Mouse (Mus musculus): ENCODE results near the gene St7l. TPM values are rescaled to one million over a fixed set of nuclear protein-coding genes. Genes with fewer than 3 reads are reported as not detected.

Gene St7l
- polyA plus RNA-seq, 1 experiment: 4.8 TPM

DNA sequence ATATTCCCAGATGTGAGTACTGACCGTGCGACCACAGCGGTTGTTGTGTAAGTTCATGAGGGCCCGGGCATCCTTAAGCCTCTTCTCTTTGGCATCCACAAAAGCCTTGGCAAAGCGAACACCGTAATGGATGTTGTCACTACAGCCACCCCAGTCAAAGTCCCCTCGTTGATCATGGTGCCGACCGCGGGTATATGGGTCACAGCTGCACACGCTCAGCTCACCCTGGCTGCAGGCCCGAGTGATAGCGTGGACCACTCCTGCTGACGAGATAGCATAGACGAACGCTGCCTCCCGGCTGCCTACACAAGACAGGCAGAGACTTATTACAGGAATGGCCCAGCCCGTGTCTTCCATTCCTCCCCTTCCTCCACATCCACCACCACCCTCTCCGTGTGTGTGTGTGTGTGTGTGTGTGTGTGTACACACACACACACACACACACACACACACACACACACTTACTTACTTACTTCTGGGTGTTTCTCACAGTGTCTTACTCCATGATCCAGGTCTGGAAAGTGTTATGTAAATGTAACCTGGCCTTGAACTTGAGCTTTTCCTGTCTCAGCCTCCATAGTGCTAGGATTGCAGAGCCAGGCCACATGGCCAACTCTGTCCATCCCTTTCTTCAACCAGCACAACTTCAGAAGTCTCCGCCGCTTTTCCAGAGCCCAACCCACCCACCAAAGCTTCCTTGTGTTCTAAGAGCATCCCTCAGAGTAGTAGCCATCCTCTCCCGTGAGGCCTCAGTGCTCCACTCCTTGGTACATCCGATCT is 89.3 kb downstream of the St7l start:
- no peak for TF ChIP-seq GATA1 (IDR thresholded peaks at IDR 0.05; ENCODE audit: low read length)

DNA sequence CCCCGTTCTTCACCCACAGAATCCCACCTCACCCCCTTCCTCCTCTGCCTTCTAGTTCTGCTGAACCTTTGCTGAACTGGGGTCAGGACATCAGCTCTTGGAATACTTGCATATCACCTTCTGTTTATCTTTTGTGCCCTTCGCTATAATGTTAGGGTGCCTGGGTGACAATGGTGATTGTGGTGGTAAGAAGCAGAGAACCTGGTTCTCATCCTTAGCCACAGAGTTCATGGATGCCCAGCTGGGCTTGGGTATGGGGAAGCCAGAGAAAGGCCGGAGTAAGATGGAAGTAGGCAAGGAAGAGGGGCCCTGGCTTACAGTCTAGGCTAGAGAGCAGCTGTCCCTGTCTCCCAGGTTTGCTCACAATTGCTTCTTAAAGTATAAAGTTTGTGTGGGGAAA is 90.3 kb downstream of the St7l start:
- TF ChIP-seq GATA1 (IDR thresholded peaks at IDR 0.05; ENCODE audit: low read length): no peak

DNA sequence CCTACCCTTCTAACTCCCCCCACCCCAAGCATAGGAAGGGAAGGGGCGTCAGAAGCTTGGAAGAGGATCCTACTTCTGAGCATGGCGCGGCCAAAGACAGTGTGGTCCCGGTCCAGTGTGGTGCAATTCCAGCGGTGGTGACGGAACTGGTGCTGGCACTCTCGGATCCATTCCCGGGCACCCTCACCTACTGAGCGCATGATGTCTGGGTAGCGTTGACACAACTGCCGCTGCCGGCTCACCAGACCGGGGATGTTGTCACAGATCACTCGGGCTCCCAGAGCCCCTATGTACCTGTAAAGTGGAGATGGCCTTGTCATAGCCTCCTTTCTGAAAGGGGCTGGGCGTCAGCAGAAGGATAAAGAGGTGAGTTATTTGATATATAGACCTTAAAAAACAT is 90.7 kb downstream of the St7l start:
- TF ChIP-seq GATA1 (IDR thresholded peaks at IDR 0.05; ENCODE audit: low read length): no peak

DNA sequence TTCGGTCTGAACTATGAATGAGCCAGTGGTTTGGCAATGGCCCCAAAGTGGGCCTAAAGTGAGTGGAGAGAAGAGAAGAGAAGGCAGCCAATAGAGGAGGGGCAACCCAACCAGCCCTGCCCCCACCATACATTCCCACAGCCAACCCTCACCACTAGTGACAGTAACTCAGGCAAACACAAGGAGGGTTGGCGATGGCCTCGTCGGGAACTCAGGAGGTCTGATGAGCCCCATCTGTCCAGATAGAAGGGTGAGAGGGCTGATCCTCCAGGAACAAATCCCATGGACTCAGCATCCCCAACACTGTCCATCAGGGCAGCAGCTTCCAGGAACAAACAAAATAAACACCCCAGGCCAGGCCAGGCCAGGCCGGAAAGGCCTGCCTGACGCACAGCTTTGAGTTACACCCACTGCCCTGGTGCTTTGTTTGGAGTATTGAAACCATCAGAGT is 92.4 kb downstream of the St7l start:
- no peak for TF ChIP-seq GATA1 (IDR thresholded peaks at IDR 0.05; ENCODE audit: low read length)

DNA sequence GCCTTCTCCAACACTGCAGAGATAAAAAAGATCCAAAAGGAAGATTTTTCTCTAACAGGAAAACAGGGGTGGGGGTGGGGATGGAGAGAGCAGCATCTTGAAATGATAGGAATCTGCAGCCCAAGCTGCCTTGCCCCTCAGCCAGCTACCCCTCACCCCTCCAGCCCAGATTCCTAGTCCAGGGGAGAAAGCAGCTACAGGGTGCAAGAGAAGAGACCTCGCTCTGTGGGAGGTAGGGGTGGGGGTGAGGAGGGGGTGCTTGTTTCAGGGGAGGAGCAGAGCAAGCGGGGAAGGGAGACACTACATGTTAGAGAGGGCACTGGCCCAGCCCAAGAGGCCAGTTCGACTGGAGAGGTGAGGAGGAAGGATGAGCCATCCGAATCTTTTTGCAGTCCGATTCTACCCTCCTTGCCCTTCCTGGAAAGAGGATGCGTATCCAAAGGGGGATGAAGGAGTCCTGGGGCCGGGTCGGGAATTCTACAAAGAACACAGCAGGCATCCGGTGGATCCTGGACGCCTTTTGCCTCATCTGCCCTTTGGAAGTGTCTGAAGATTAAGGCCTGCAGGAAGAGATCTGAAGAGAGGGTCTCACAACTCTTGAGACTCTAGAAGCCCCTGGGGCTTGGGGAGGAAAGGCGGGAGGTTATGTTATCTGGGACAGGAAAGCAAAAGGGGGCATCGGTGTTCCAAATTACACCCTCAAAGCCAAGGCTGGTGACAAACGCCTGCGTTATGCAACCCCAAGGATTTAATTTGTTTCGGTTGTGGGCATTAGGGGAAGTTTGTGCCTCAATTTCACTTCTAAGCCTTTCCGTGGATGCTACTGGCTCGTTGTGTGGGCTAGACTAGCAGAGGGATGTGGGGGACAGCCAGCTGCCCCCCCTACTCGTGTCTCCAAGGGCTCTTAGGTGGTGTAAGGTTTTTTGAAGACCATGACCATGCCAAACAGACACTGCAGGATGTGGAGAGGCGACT is 96.5 kb downstream of the St7l start:
- no peak for TF ChIP-seq GATA1 (IDR thresholded peaks at IDR 0.05; ENCODE audit: low read length)

DNA sequence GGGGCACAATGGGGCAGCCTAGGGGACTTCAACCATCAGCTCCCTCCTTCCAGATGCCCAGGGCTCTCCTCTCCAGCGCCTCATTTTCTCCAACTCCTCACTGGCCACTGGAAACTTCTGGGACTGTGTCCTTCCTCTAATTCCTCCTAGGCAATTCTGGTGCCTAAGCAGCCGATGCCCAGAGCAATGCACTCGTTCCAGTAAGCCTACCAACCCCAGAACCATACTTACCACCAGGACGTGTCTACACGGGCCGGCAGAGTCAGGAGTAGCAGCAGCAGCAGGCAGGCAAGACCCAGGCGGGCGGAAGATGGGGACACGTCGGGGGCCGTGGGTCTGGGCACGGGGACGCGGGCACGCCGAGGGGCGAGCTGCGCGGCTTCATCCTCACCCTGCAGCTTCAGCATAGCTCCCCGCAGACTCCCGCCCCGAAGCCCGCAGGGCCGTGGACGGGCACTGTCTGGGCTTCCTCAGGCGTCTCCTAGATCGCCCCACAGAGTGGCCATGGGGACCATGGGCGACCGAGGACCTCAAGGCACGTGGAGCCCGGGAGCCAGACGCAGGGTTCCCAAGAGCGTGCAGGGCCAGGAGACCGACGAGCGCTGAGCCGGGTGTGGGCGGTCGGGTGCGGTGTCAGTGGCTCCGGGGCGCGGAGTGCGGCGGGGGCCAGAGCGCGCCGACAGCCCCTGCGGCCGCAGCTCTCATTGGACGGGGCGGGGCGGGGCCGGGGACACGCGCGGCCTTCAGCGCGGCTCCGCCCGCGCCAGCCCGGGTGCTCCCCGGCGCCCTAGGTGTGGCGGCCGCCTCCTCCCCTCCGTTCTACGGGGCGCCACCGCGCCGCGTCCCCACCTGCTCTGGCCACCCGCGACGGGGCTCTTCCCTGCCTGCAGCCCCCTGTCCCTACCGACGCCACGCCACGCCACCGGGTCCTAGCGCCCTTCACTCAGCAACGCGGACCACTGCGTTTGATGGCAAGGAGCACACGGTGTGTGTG is 97.6 kb downstream of the St7l start, which contains the start of gene Wnt2b:
Gene Wnt2b (minus strand): TSS at position 856 of the 994 bp plus-strand sequence.
- no peak for TF ChIP-seq GATA1 (IDR thresholded peaks at IDR 0.05; ENCODE audit: low read length)

DNA sequence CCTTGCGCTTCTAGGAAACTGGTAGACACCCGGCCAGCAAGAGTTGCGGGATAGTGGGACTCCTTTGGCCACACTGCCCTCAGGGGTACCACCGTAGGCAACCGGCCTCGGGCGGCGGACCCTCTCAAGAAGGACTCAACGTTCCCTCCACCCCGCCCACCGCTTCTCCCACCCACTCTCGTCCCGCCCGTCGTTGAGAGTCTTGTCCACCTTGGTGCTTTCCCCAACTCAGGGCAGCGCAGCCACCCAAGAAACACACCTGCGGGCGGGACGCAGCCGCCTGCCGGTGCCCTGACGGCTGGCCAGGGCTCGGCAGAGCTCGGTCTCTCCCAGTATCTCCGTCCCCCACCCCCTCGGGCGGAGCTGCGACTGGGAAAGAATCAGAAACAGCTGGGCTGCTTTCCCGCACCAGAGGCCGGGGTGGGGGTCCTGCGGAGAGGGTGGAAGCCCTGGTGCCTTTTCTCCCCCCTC is 98.4 kb downstream of the St7l start:
- TF ChIP-seq GATA1 (IDR thresholded peaks at IDR 0.05; ENCODE audit: low read length): no peak

DNA sequence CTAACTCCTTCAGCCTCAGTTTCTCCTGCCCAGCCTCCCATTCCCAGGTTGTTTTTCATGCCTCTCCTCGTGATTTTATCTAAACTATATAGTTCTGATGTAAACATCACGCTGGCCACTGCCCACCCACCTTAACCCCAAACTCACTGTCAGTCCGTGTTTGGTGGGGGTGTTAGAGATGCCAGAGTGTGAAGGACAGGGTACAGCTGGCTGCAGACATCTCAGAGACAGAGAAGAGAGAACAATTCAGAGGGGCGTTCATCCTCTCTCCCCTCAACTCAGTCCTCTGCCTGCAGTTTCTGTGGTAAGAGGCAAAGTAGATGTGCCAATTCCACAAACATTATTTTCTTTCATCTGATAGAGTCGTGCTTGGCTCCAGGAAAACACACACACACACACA is 99.1 kb downstream of the St7l start:
- TF ChIP-seq GATA1 (IDR thresholded peaks at IDR 0.05; ENCODE audit: low read length): no peak

DNA sequence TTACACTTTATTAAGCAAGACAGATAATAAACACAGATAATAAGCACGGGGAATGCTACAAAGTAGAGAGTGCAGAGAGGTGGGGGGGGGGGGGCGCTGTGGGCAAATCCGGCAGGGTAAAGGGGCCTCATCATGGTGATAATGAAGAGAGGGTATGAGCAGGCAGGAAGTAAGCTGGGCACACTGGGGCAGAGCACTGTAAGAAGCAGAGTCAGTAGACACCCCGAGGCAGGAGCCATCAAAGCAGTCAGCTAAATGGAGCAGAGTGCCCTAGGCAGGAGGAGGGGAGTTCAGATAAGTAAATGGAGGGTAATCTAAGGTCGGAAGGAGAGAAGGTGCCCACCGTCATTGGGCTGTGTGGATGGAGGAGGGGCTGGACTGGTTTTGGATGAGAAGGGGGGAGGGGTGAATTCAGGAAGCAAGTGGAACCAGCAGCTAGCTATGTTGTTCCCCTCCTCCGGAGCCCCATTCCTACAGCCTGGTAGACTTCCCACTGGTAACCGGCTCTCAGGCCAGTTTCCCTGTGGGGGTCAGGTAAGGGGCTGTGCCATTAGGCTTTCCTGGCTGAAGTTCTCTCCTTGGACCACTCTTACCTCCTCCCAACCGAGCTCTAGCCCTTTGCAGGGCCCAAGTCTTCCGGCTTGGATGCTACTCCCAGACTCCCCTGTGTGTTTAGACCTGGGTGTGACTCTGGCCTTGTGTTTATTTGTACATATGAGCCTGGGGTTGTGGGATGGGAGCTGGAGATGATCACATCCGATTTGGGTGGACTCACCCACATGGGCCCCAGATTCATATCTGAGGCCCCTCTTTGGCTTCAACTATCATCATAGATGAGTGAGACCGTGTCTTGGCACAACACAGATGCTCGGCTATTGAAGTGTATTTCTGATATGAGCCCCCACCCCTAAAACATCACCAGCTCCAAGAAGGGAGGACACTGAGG is 99.8 kb downstream of the St7l start:
- no peak for TF ChIP-seq GATA1 (IDR thresholded peaks at IDR 0.05; ENCODE audit: low read length)

DNA sequence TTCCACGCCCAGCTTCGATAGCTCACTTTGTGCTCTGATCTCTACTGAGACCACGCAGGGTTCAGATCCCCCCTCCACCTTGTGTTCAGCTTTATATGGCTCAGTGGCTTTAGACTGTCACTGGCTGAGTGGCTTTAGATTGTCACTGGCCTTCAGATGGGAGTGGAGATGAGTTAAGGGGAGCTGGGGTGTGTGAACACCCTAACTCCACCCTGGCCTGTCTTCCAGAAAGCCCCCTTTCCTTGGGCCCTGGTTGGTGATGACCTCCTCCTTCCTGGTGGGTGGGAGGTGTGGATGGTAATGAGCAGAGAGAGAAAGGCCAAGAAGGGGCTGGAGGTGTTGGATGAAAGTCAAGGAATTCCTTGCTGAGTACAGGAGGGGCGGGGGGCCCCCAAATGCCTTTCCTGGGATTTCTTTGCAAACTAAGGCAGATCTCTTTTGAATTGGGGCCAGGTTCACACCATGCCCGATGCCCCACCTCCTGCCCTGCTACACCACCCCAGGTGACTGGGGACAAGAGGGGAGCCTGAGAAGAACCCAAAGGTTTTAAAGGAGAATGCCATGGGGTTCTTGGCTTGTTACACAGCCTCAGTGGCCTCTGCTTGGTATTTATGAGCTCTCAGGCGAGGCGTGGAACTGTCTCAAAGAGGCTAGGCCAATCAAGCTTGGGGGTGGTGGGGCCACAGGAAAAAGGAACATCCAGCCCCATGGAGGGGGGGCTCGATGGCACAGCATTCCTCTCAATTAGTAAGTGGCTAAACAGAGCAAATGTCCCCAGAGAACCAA is 101.5 kb downstream of the St7l start:
- no peak for TF ChIP-seq GATA1 (IDR thresholded peaks at IDR 0.05; ENCODE audit: low read length)

DNA sequence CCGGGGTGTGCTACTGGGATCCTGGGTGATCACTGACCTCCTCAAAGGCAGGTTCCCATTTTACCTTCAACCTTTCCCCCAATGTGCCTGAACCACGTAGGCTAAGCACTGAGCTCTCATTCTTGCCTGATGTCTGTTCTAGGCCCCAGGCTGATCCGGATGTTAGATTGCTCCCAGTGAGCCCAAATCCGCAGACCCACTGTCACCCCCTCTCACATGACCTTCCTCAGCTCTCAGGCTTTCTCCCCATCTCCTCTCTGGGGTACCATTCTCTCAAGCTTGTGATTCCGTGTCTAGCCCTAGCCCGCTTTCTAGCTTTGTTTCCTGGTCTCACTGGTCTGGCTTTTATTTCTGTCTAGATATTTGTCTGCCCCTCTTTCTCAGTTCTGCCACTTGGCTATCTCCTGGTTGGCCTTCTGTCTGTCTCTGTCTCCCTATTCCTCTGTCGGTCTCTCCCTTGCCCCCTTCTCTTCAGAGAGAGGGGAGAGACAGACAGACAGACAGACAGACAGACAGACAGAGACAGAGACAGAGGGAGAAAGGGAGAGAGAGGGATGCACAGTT is 102.3 kb downstream of the St7l start:
- TF ChIP-seq GATA1 (IDR thresholded peaks at IDR 0.05; ENCODE audit: low read length): no peak

DNA sequence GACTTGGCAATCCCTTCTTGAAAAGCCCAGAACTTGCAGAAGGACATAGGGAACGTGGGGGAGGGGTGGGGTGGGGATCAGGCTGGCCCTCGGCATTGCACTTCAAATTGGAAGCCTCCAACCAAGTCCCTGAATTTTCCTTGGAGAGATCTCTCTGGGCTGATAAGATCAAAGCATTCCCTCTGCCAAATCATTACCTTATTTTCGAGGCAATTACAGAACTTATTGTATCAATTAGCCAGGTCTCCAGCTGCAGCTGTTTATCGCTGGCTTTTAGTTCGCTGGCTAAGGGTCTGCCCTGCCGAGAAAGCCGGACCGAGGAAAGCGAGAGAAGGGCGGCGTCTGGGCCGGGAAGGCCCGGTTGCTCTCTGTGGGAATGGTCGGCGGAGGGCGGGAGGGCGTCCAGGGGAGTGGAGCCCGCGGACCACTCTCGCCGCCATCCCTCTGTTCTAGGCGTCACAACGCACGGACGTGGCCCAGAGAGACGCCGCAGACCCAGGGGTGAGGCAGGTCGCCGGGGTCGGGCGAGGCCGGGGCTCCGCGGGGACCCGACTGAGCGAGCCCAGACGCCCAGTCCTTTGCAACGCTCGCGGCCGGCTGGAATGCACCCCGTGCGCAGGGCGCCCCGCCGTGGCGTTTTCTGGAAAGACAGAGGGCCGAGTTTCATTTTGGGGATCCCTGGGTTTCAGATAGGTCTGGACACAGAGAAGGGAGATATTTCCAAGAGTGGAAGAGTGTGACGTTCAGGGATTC is 103.9 kb downstream of the St7l start:
- no peak for TF ChIP-seq GATA1 (IDR thresholded peaks at IDR 0.05; ENCODE audit: low read length)

Other genes starting within 250 kb of the St7l start
- 70.1 and 98.8 TPM in 2 replicates for gene Slc16a1, start 225.3 kb upstream of the St7l start, polyA plus RNA-seq (2012)
- not detected in 2 replicates for gene Ppm1j, start 82.9 kb upstream of the St7l start, polyA plus RNA-seq (2012)
- gene Fam19a3, start 82.2 kb upstream of the St7l start, polyA plus RNA-seq (2012): not detected in 2 replicates
- 0.25 and 0.31 TPM in 2 replicates for gene Rhoc, start 75.6 kb upstream of the St7l start, polyA plus RNA-seq (2012)
- 42.9 and 49.6 TPM in 2 replicates for gene Mov10, start 45.4 kb upstream of the St7l start, polyA plus RNA-seq (2012)
- gene Capza1, start 500 bp downstream of the St7l start, polyA plus RNA-seq (2012): 9.2 and 11.8 TPM in 2 replicates
- not detected in 2 replicates for gene Wnt2b, start 97.9 kb downstream of the St7l start, polyA plus RNA-seq (2012)
- gene Cttnbp2nl, start 189.1 kb downstream of the St7l start, polyA plus RNA-seq (2012): not detected in 2 replicates
- not detected in 2 replicates for gene 4930564D02Rik, start 202.8 kb downstream of the St7l start, polyA plus RNA-seq (2012)

Measured in G1E-ER4 (cell line).